Mouse (Mus musculus) G1E (cell line): Measurements from ENCODE around the gene Papss1.

Experiments used
- CTCF ChIP-seq: IDR thresholded peaks from 2 replicates; pipeline ENCODE4 v1.5.1; 2012; ENCODE audit warnings: low read depth, low read length, inconsistent platforms, mixed read lengths
- POLR2AphosphoS5 ChIP-seq: IDR thresholded peaks from 2 replicates; pipeline ENCODE4 v1.6.1; 2012; ENCODE audit warnings: low read depth, low read length, inconsistent platforms; ENCODE audit not compliant: insufficient replicate concordance
- TAL1 ChIP-seq: conservative IDR thresholded peaks from 2 replicates; pipeline ENCODE4 v1.6.1; 2012; ENCODE audit warnings: low read depth, low read length, inconsistent platforms, mixed read lengths

DNA sequence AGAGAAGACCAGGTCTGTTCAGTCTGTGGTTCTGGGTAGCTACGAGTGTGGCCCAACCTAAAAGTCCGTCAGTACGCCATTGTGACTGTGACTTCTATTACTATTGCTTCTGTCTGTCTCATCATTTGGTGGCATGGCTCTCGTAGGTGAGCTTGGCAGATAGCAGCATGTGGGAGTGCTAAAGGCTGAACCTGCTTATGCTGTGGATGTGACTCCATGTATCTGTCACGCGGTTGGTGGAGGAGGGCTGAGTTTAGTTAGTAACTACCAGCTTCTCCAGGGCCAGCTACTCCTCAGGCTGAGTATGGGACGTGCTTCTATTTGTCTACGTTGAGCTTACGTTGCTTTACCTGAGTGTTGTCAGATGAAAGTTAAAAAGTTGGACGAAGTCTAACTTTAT lies 23.4 kb downstream of the Papss1 start:
- TF ChIP-seq CTCF: no peak
- TF ChIP-seq POLR2AphosphoS5: no peak
- no peak for TF ChIP-seq TAL1
